Comparison of ENCODE assay signal across 19 mouse cellular contexts in the genomic region with DNA sequence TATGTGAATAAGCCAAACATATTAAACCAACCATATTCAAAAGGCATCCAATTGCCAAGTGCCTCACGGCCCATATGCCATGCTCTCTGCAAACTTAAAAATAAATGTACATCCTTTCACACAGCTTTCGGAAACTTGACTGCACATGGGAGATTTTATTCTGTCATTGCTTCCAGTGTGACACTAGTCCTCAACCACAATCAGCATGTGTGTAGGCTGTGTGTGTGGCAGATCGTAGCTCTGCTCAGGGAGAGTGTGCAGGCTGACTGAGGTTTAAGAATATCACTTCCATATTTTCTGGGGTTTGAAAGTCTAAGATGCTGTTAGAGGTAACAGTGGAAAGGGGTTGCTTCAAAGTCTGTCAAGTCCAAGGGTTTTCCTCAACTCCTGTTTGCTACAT.
"Had no signal": no experiment of that assay in that cellular context is flagged by ENCODE, and none has a peak within 500 bp of the region (broad histone marks: within the 10 kb centered on the region; RNA-seq: fewer than 3 reads in every experiment).

No protein-coding gene starts in this region.

- H3K9me3 ChIP-seq: limb, embryonic 10.5 days; limb, embryonic 13.5 days; liver, embryonic 12.5 days; liver, embryonic 15.5 days; lung, embryonic 15.5 days; stomach, embryonic 15.5 days had no signal

- H3K27ac ChIP-seq: limb, embryonic 13.5 days; liver, embryonic 12.5 days; liver, embryonic 15.5 days; lung, embryonic 15.5 days; stomach, embryonic 15.5 days had no signal

- H3K27me3 ChIP-seq: limb, embryonic 13.5 days; liver, embryonic 12.5 days; liver, embryonic 15.5 days; lung, embryonic 15.5 days; stomach, embryonic 15.5 days had no signal

- H3K36me3 ChIP-seq: limb, embryonic 10.5 days; limb, embryonic 13.5 days; liver, embryonic 12.5 days; liver, embryonic 15.5 days; lung, embryonic 15.5 days; stomach, embryonic 15.5 days had no signal

- DNase-seq: kidney, adult 18-20 months; kidney, postnatal 10 days; kidney, postnatal 36 days; layer of hippocampus, postnatal 36 days; liver; lung, adult 18-20 months; lung, postnatal 10 days; lung, postnatal 36 days; midbrain, embryonic 14.5 days; right cerebral cortex, postnatal 14 days; spleen, adult 18-20 months; thymus, postnatal 25 days had no signal

- ATAC-seq: liver, embryonic 12.5 days had no signal

- H3K4me3 ChIP-seq: limb, embryonic 10.5 days; limb, embryonic 13.5 days; liver, embryonic 12.5 days; liver, embryonic 15.5 days; lung, embryonic 15.5 days; stomach, embryonic 15.5 days had no signal

- H3K9ac ChIP-seq: limb, embryonic 13.5 days; liver, embryonic 12.5 days; liver, embryonic 15.5 days; lung, embryonic 15.5 days; stomach, embryonic 15.5 days had no signal

- H3K4me2 ChIP-seq: limb, embryonic 13.5 days; liver, embryonic 12.5 days; liver, embryonic 15.5 days; lung, embryonic 15.5 days; midbrain, embryonic 11.5 days; stomach, embryonic 15.5 days had no signal

- H3K4me1 ChIP-seq: liver, embryonic 15.5 days had no signal
